Mouse (Mus musculus) heart, embryonic 13.5 days (tissue): Measurements from ENCODE around the gene Hivep3. TPM values are rescaled to one million over a fixed set of nuclear protein-coding genes. Genes with fewer than 3 reads are reported as not detected.

Source experiments
- ATAC-seq: fragments of 200-750 bp; cut with Nextera tagmentation; 2 replicates; pipeline ENCODE4 v1.8.0; 2017; ENCODE audit warnings: moderate TSS enrichment; ENCODE audit not compliant: insufficient number of reproducible peaks, low FRiP score, low TSS enrichment; ENCODE audit errors: extremely low read depth
- H3K27ac ChIP-seq: fragments of 300-500 bp; sonication (generic); replicated peaks from 2 replicates; pipeline ENCODE4 v1.5.1; 2015; ENCODE audit warnings: moderate library complexity, mild to moderate bottlenecking, inconsistent platforms
- H3K27me3 ChIP-seq: fragments of 300-500 bp; sonication (generic); replicated peaks from 2 replicates; pipeline ENCODE4 v1.6.1; 2015; ENCODE audit warnings: mild to moderate bottlenecking, inconsistent platforms
- H3K36me3 ChIP-seq: fragments of 300-500 bp; sonication (generic); 2 replicates; pipeline ENCODE4 v1.6.1; 2015; ENCODE audit warnings: mild to moderate bottlenecking, inconsistent platforms
- H3K4me1 ChIP-seq: fragments of 300-500 bp; sonication (generic); 2 replicates; pipeline ENCODE4 v1.6.1; 2015; ENCODE audit warnings: inconsistent platforms
- H3K4me2 ChIP-seq: fragments of 300-500 bp; sonication (generic); 2 replicates; pipeline ENCODE4 v1.6.1; 2015; ENCODE audit warnings: inconsistent platforms, mild to moderate bottlenecking, moderate library complexity
- H3K4me3 ChIP-seq: fragments of 300-500 bp; sonication (generic); 2 replicates; pipeline ENCODE4 v1.5.1; 2015; ENCODE audit warnings: moderate library complexity, mild to moderate bottlenecking, inconsistent platforms
- H3K9ac ChIP-seq: fragments of 300-500 bp; sonication (generic); 2 replicates; pipeline ENCODE4 v1.6.1; 2015; ENCODE audit warnings: inconsistent platforms, mild to moderate bottlenecking, moderate library complexity
- H3K9me3 ChIP-seq: fragments of 300-500 bp; sonication (generic); 2 replicates; pipeline ENCODE4 v1.6.1; 2016; ENCODE audit warnings: inconsistent platforms
- WGBS: fragments of 180-500 bp; shearing (Covaris S2); methylation state at CpG from one replicate; pipeline ENCODE4 v1.1.7; 2015; ENCODE audit warnings: mixed read lengths; 5-methylcytosine and 5-hydroxymethylcytosine counted together
- polyA plus RNA-seq: library from polyadenylated mRNA; unstranded; fragments of >200 nt; fragmentation: Nextera tagmentation; extraction: Ambion mirVana; gene quantifications from 2 replicates; pipeline ENCODE4 v1.2.1, GENCODE M21; 2015

Hivep3 gene
- polyA plus RNA-seq, 1 experiment from 2014 or later = 5.0 TPM

DNA sequence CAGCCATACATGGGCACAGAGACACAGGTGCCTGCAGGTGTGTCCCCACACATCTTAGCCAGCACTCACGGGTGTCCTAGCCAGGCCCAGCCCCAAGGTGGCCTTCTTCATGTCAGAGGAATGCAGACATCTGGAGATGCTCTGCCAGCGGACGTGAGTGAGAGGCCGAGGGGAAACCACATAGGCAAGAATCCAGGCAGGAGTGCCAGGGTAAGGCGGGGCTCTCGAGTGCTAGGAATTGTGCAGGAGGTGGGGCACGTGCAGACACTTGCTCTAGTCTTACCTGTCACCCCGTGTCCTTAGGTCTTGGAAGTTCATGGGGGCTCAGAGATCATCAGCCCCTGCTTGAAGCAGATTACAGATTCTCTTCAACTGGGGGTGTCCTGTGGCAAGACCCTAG is 412.3 kb downstream of the Hivep3 start:
- 44% methylated on average over 8 of the region's 8 CpGs for whole genome bisulfite sequencing
- peaks cover 5% of the 10 kb centered on the region for H3K27me3 ChIP-seq
- no peaks in the 10 kb centered on the region for H3K36me3 ChIP-seq
- H3K4me2 ChIP-seq = no peak overlapping the region
- ATAC-seq = no peak
- no peak overlapping the region for H3K4me3 ChIP-seq
- no peaks in the 10 kb centered on the region for H3K9me3 ChIP-seq
- peaks cover 59% of the 10 kb centered on the region for H3K4me1 ChIP-seq
- H3K9ac ChIP-seq = no peak overlapping the region
- no peak overlapping the region for H3K27ac ChIP-seq

DNA sequence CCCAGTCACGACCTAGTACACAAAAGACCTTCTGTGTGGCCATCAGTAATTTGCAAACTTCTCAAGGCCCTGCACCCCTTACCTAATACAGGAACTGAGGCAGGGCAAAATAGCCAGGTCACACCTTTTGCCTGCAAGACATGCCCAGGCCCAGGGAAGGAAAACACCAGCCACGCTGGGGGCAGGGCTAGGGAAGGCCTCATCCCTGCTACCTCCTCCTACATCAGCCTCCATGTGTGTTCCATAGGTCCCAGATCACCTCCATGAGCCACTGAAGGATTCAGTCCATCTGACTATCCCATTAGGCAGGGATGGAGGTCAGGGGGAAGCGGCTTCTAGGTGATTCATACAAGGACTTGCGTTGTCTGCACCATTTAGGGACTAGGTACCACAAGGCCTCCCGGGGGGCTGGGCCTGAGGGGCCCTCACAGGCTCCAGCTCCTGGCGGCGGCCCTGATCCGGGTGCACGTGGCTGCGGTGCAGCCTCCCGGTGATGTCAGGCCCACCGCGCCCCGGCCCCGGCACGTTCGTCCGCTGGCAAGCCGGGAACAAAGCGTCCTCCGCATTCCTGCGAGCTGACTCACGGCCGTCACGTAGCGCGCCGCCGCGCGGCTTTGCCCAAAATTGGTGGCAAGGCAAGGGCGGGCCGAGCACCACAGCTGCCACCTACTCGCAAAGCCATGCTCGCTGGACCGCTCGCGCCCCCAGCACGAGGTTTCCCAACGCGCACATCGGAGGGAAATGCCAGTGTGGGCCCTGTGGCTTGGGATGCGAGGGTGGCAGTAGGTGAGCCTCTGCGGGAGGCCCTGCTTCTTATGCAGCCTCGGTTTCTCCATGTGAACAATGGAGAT is 414.9 kb downstream of the Hivep3 start:
- Histone ChIP-seq H3K27ac (peak overlapping the region; percentile 90), H3K4me3 (peak overlapping the region; percentile 29), H3K4me1 (peaks cover 43% of the 10 kb centered on the region), H3K27me3 (peaks cover 5% of the 10 kb centered on the region), H3K9ac (peak overlapping the region; percentile 71), H3K4me2 (peak overlapping the region; percentile 62), H3K9me3 (no peaks in the 10 kb centered on the region), H3K36me3 (no peaks in the 10 kb centered on the region)
- WGBS = 4% methylated on average over 45 of the region's 45 CpGs
- ATAC-seq = peak; percentile 74; the same call in 1 of the 2 replicates

DNA sequence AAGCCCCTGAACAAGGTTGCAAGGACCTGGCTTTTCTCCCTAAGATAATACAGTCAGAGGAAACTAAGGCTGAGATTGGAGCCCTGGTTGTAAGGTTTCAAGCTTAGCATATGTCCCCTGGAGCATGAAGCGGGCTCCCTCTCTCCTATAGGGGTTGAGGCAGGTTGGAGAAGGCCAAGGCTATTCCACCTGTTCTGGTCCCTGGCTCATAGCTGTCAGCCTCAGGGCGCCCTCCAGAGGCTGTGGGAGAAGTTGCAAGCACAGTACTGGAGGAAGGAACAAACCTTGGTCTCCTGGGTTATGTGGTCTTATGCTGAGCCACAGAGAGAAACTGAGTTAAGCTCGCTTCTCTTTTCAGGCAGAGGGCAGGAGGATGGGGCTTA is 415.5 kb downstream of the Hivep3 start:
- no peak for ATAC-seq

DNA sequence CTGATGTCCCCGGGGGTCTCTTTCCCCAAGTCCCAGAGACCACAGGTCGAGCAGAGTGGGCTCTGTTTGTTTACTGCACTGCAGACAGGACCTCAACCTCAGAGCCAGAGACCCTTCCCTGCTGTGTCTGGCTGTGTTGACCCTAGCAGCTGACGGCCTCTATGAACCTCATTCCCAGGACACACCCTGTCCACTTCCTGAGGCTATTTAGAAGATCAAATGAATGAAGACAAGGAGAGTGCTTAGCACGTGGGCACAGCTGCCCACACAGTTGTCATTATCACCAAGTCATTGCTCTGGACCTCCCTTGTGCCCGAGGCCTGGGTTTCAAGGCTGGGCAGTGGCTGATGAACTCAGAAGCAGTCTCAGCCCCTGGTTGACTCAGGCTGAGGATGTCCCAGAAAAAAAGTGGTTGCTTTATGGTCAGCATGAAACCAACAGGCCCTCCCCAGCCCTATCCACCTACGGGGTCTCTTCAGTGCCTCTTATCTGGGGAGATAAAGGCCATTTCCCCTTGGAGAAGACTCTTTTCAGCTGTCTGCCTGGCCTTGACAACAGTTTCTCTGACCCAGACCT is 416.8 kb downstream of the Hivep3 start:
- no peak for ATAC-seq
- 43% methylated on average over 6 of the region's 6 CpGs for WGBS
- H3K36me3 ChIP-seq = no peaks in the 10 kb centered on the region
- no peaks in the 10 kb centered on the region for H3K9me3 ChIP-seq
- H3K9ac ChIP-seq = no peak overlapping the region
- H3K4me3 ChIP-seq = no peak overlapping the region
- H3K4me1 ChIP-seq = peaks cover 30% of the 10 kb centered on the region
- no peak overlapping the region for H3K4me2 ChIP-seq
- peaks cover 5% of the 10 kb centered on the region for H3K27me3 ChIP-seq
- H3K27ac ChIP-seq = no peak overlapping the region

More for the DNA sequence above, 415.5 kb downstream of the Hivep3 start:
- Histone ChIP-seq H3K4me3 (peak overlapping the region; percentile 29), H3K9me3 (no peaks in the 10 kb centered on the region), H3K9ac (peak overlapping the region; percentile 71), H3K27me3 (peaks cover 5% of the 10 kb centered on the region), H3K4me2 (peak overlapping the region; percentile 62), H3K36me3 (no peaks in the 10 kb centered on the region), H3K27ac (peak overlapping the region; percentile 90), H3K4me1 (peaks cover 41% of the 10 kb centered on the region)
- 49% methylated on average over 3 of the region's 3 CpGs for WGBS

DNA sequence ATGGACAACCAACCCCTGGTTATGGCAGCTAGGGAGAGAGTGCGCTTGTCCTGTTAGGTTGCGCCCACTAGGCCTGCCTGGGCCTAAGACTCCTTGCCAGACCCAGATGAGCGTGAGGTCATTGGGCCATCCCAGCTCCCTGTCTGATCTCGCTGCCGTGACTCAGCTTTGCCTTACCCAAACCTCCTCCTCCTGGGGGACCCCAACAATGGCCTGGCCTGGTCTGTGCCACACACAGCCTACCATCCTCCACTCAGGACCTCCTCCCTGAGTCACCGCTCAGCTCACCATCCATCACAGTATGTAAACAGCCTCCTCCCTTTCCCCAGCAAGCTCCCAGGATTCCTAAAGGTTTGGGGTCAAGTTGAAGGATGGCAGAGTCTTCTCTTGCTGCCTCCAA is 418.3 kb downstream of the Hivep3 start:
- Histone ChIP-seq H3K9me3 (no peaks in the 10 kb centered on the region), H3K36me3 (no peaks in the 10 kb centered on the region), H3K9ac (no peak overlapping the region), H3K27ac (no peak overlapping the region), H3K27me3 (peaks cover 5% of the 10 kb centered on the region), H3K4me1 (peaks cover 18% of the 10 kb centered on the region), H3K4me2 (no peak overlapping the region), H3K4me3 (no peak overlapping the region)
- no peak for ATAC-seq
- 92% methylated on average over 6 of the region's 6 CpGs for WGBS

DNA sequence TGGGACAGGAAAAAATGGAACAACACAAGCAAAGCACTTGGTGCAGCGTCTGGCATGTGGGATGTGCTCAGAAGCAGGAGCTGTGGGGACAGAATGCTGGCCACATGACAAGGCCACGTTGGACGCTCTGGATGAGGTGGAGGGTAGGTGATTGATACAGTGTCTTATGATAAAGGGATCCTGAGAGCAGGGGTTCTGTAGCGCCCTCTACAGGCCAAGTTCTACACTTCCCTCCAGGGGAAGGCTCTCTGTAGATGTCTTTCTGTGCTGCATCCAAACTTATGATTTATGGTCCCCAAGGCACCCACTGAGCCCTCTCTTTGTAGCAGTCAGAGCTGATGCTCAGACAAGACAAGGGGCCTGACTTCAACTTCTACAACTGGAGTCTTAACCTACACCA is 419.1 kb downstream of the Hivep3 start:
- H3K27me3 ChIP-seq = peaks cover 5% of the 10 kb centered on the region
- H3K4me2 ChIP-seq = no peak overlapping the region
- no peaks in the 10 kb centered on the region for H3K9me3 ChIP-seq
- H3K9ac ChIP-seq = no peak overlapping the region
- H3K36me3 ChIP-seq = no peaks in the 10 kb centered on the region
- WGBS = 50% methylated on average over 4 of the region's 4 CpGs
- H3K4me3 ChIP-seq = no peak overlapping the region
- H3K4me1 ChIP-seq = peaks cover 18% of the 10 kb centered on the region
- no peak overlapping the region for H3K27ac ChIP-seq
- ATAC-seq = no peak

DNA sequence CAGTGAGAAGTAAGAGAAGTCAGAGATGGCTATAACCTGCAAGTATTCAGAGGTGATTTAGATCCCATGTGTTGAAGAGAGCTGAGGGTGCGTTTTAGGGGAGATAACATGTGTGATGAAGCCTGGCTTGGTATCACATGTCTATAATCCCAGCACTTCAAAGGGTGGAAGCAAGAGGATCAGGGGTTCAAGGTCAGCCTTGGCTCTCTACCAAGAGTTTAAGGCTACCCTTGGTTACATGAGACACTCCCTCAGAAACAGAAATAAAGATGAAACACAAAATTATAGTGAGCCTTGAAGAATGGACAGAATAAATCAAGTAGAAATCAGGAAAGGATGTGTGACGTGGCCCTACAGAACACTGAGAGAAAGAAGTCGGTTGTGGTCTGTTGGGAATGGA is 420.2 kb downstream of the Hivep3 start:
- no peak overlapping the region for H3K4me2 ChIP-seq
- 71% methylated on average over 3 of the region's 3 CpGs for WGBS
- H3K36me3 ChIP-seq = no peaks in the 10 kb centered on the region
- H3K9me3 ChIP-seq = no peaks in the 10 kb centered on the region
- H3K27ac ChIP-seq = no peak overlapping the region
- H3K9ac ChIP-seq = no peak overlapping the region
- ATAC-seq = no peak
- peaks cover 19% of the 10 kb centered on the region for H3K4me1 ChIP-seq
- H3K27me3 ChIP-seq = peaks cover 5% of the 10 kb centered on the region; the same call in 1 of the 2 replicates
- no peak overlapping the region for H3K4me3 ChIP-seq

DNA sequence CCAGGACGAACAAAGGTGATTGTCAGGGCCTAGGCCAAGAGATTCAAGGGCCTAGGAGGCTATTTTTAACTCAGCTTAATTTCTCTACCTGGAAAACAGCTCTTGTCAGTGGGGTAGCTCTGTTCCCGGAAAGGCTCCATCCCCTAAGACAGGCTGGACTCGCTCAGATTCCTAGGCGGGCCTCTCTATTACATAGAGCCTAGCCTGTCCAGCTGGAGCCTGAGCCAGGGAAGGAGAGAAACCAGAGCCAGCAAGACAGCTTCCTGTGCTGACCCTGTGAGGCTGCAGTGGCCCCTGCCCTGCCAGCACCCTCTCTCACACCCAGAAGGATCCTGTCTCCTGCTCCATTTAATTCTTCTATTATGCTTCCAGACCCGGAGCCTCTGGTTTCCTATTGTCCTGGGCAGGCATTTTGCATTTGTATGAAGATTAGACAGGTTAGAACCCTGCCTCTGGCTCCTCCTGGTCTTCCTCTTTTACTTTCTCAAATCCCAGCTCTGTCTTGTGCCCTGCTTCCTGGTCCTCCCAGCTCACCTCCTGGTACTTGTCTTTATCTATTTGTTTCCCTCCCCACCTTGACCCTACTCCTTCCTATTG is 425.2 kb downstream of the Hivep3 start:
- WGBS = 23% methylated on average over 5 of the region's 5 CpGs
- peak overlapping the region; percentile 60 for H3K9ac ChIP-seq
- no peaks in the 10 kb centered on the region for H3K36me3 ChIP-seq
- H3K9me3 ChIP-seq = no peaks in the 10 kb centered on the region
- peaks cover 46% of the 10 kb centered on the region for H3K4me1 ChIP-seq
- 0 out of 2 replicates have a peak, but pooled peaks have one; percentile 6 for ATAC-seq
- peaks cover 16% of the 10 kb centered on the region; the same call in 1 of the 2 replicates for H3K27me3 ChIP-seq
- no peak overlapping the region for H3K4me3 ChIP-seq
- H3K27ac ChIP-seq = peak overlapping the region; percentile 13
- no peak overlapping the region for H3K4me2 ChIP-seq

DNA sequence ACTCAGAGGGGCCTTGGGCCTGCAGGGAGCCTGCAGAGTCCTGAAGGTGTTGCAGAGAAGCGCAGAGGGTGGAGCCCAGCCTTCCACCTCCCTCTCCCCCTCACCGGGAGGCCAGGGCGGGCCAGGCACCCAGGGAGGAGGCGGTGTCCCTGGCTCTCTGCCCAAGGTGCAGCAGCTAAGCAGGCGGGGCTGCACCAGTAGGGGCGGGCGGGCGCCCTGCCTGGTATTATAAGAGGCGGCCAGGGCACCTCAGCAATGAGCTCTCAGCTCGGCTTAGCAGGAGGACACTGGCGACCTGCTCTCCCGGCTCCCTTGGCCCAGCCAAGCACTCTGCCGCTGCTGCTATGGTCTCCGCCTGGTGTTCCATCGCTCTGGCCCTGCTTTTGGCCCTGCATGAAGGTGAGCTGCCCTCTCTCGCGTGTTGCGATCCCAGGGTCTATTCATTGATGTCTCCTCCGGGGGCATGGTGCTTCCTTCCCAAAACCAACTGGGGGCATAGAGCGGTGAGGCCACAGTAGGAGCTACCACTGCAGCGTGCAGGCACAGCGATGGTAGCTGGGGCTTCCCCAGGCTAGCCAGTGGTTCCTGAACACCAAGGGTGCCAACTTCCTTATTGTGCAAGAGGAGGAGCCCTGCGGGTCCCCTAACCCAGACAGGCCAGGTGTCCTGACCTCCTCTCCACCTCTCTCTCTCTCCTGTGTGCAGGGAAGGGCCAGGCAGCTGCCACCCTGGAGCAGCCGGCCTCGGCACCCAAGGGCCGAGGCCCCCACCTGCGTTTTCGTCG is 427.8 kb downstream of the Hivep3 start, which contains the start of gene Edn2:
Edn2 (plus strand) TSS at position 41 of the 784 bp plus-strand sequence.
- no peak within 1 kb of the TSS for H3K27ac ChIP-seq
- WGBS = 32% methylated on average over 29 of the region's 29 CpGs

DNA sequence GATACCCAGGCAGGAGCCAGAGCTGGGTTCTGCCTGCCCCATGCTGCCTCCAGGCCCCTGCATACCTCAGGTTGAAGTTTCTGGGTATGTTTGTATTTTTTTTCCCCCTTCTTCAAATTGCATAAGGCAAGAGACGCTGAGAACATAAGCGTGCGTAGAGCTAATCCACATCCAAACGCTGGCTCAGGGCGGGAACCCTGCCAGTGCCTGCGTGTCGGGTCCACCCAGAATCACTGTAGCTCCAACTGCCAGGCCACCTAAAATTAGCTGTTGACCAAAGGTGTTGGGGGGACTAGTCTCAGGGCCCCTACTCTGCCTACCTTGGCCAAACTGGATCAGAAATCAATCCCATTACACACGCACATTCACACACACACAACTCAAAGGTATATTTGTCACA is 429.0 kb downstream of the Hivep3 start:
- no peak overlapping the region for H3K27ac ChIP-seq
- 75% methylated on average over 8 of the region's 8 CpGs for WGBS
- no peaks in the 10 kb centered on the region for H3K36me3 ChIP-seq
- no peaks in the 10 kb centered on the region for H3K9me3 ChIP-seq
- H3K4me1 ChIP-seq = peaks cover 49% of the 10 kb centered on the region
- no peak overlapping the region for H3K4me3 ChIP-seq
- H3K27me3 ChIP-seq = peaks cover 22% of the 10 kb centered on the region
- H3K9ac ChIP-seq = no peak overlapping the region
- 0 out of 2 replicates have a peak overlapping the region, but pooled peaks have one; percentile 10 for H3K4me2 ChIP-seq
- ATAC-seq = no peak

More for the DNA sequence above, 427.8 kb downstream of the Hivep3 start, which contains the start of gene Edn2:
- H3K4me3 ChIP-seq = peak within 1 kb of the TSS; percentile 31
- peak; percentile 64; the same call in 1 of the 2 replicates for ATAC-seq
- H3K27me3 ChIP-seq = peaks cover 22% of the 10 kb centered on the region
- H3K4me2 ChIP-seq = peak within 1 kb of the TSS; percentile 62
- peak within 1 kb of the TSS; percentile 70 for H3K9ac ChIP-seq
- H3K4me1 ChIP-seq = peaks cover 49% of the 10 kb centered on the region
- no peaks in the 10 kb centered on the region for H3K36me3 ChIP-seq
- no peaks in the 10 kb centered on the region for H3K9me3 ChIP-seq
